Comparison of ENCODE assay signal across 19 mouse cellular contexts in genomic region chr4:101197421-101198170, GRCm38 (mm10).
DNase-seq lines count a peak whose midpoint lies in the region; ATAC-seq and TF ChIP-seq lines count a peak whose summit lies in the region.
"Had no signal": no experiment of that assay in that cellular context is flagged by ENCODE, and none has a peak within 500 bp of the region (broad histone marks: within the 10 kb centered on the region; RNA-seq: fewer than 3 reads in every experiment).

No protein-coding gene starts in this region.

- H3K27me3 ChIP-seq in lung, embryonic 14.5 days (ENCODE audit: insufficient read depth, low read length): no peaks in the 10 kb centered on the region
- H3K27me3 ChIP-seq in lung, postnatal 0 days (replicated peaks; ENCODE audit: insufficient read depth, low read length): no peaks in the 10 kb centered on the region
- H3K27me3 ChIP-seq: embryonic facial prominence, embryonic 12.5 days; hindbrain, embryonic 12.5 days; limb, embryonic 13.5 days; liver, embryonic 15.5 days; midbrain, embryonic 13.5 days; neural tube, embryonic 13.5 days; Patski had no signal

- H3K9me3 ChIP-seq in lung, embryonic 14.5 days (ENCODE audit: low read depth, low read length): no peaks in the 10 kb centered on the region
- no peaks in the 10 kb centered on the region for H3K9me3 ChIP-seq in lung, postnatal 0 days (ENCODE audit: low read length)
- H3K9me3 ChIP-seq: embryonic facial prominence, embryonic 12.5 days; hindbrain, embryonic 12.5 days; limb, embryonic 13.5 days; liver, embryonic 15.5 days; midbrain, embryonic 13.5 days; neural tube, embryonic 13.5 days had no signal

- no peak overlapping the region for H3K4me2 ChIP-seq in lung, embryonic 14.5 days
- H3K4me2 ChIP-seq in lung, postnatal 0 days (replicated peaks; ENCODE audit: low read depth, low read length): no peak overlapping the region
- H3K4me2 ChIP-seq: embryonic facial prominence, embryonic 12.5 days; heart, embryonic 11.5 days; hindbrain, embryonic 12.5 days; limb, embryonic 13.5 days; liver, embryonic 15.5 days; midbrain, embryonic 13.5 days; neural tube, embryonic 13.5 days had no signal

- H3K9ac ChIP-seq in lung, embryonic 14.5 days: no peak overlapping the region
- no peak overlapping the region for H3K9ac ChIP-seq in lung, postnatal 0 days (replicated peaks; ENCODE audit: low read depth)
- H3K9ac ChIP-seq: embryonic facial prominence, embryonic 12.5 days; hindbrain, embryonic 12.5 days; limb, embryonic 13.5 days; liver, embryonic 15.5 days; midbrain, embryonic 13.5 days; neural tube, embryonic 13.5 days had no signal

- no peak for ATAC-seq in lung, embryonic 14.5 days (ENCODE audit: insufficient read depth)
- no peak for ATAC-seq in lung, postnatal 0 days
- ATAC-seq: activated CD4-positive, CD25-positive, alpha-beta regulatory T cell, adult 4 months; midbrain, embryonic 13.5 days; Patski had no signal

- H3K4me1 ChIP-seq in lung, embryonic 14.5 days (ENCODE audit: insufficient read depth): peaks cover 3% of the 10 kb centered on the region
- H3K4me1 ChIP-seq in lung, postnatal 0 days (ENCODE audit: insufficient read depth, low read depth, low read length): peaks cover 6% of the 10 kb centered on the region; the same call in 1 of the 2 replicates
- H3K4me1 ChIP-seq: hindbrain, embryonic 12.5 days; midbrain, embryonic 13.5 days had no signal

- no peak for TF ChIP-seq CTCF in lung, embryonic 14.5 days (IDR thresholded peaks at IDR 0.05; ENCODE audit: low read depth)
- TF ChIP-seq CTCF in lung, postnatal 0 days (IDR thresholded peaks at IDR 0.05): no peak

- H3K36me3 ChIP-seq in lung, embryonic 14.5 days (ENCODE audit: insufficient read depth): no peaks in the 10 kb centered on the region
- H3K36me3 ChIP-seq in lung, postnatal 0 days (ENCODE audit: insufficient read depth, low read length): no peaks in the 10 kb centered on the region
- H3K36me3 ChIP-seq: embryonic facial prominence, embryonic 12.5 days; hindbrain, embryonic 12.5 days; limb, embryonic 13.5 days; liver, embryonic 15.5 days; neural tube, embryonic 13.5 days had no signal

- intact Hi-C loops in heart, postnatal 25 days (cut with DNase I): loop anchor here (5.0 kb wide), 1 partner anchor 65 kb away; no protein-coding TSS in a partner anchor
- intact Hi-C loops in gastrocnemius, postnatal 14 days (cut with DNase I; ENCODE audit: low total_unique reads): no loop called here

- no peak for TF ChIP-seq EP300 in lung, postnatal 0 days (IDR thresholded peaks at IDR 0.05)

- WGBS in lung, embryonic 14.5 days: 35% methylated on average over 9 of the region's 9 CpGs
- 50% methylated on average over 9 of the region's 9 CpGs for WGBS in lung, postnatal 0 days

- H3K27ac ChIP-seq in lung, embryonic 14.5 days (ENCODE audit: low read depth): no peak overlapping the region
- no peak overlapping the region for H3K27ac ChIP-seq in lung, postnatal 0 days (ENCODE audit: low read length)
- H3K27ac ChIP-seq: embryonic facial prominence, embryonic 12.5 days; hindbrain, embryonic 12.5 days; limb, embryonic 13.5 days; liver, embryonic 15.5 days; midbrain, embryonic 13.5 days; neural tube, embryonic 13.5 days had no signal

- peak; percentile 9 to 33 for DNase-seq in cerebellum, postnatal 10 days
- DNase-seq in cerebellum, postnatal 4 days (ENCODE audit: low spot score in 2 of 2): no peak
- peak; percentile 90 for DNase-seq in heart, adult 11 months
- no peak for DNase-seq in heart, postnatal 25 days (ENCODE audit: low spot score)
- DNase-seq in lung, embryonic 14.5 days: peak; percentile 67
- no peak for DNase-seq in lung, postnatal 0 days (ENCODE audit: low spot score)
- no peak for DNase-seq in ovary, postnatal 36 days (ENCODE audit: low spot score)
- no peak for DNase-seq in gastrocnemius, postnatal 14 days
- DNase-seq: spleen, adult 18-20 months; thymus, postnatal 25 days had no signal

- no peak overlapping the region for H3K4me3 ChIP-seq in lung, embryonic 14.5 days (ENCODE audit: low read depth, low read length)
- H3K4me3 ChIP-seq in lung, postnatal 0 days (ENCODE audit: low read depth, low read length): no peak overlapping the region
- H3K4me3 ChIP-seq: embryonic facial prominence, embryonic 12.5 days; hindbrain, embryonic 12.5 days; limb, embryonic 13.5 days; liver, embryonic 15.5 days; midbrain, embryonic 13.5 days; neural tube, embryonic 13.5 days had no signal

Comparison
In these comparisons a context has a peak if more than half of its experiments do, and no peak if none do; other contexts are left out.
1. DNase-seq: peak in cerebellum, postnatal 10 days (2 of 2), heart, adult 11 months (single experiment) and lung, embryonic 14.5 days (single experiment); none in cerebellum, postnatal 4 days (0 of 2), heart, postnatal 25 days (single experiment), lung, postnatal 0 days (single experiment), ovary, postnatal 36 days (single experiment) and gastrocnemius, postnatal 14 days (single experiment).